Mouse (Mus musculus) neural tube, embryonic 10.5 days (tissue): Measurements from ENCODE around the gene Olfr524.

ENCODE experiments used
- DNase-seq: peaks from one replicate; pipeline ENCODE4 v3.0.0-alpha.2; 2017; ENCODE audit warnings: low spot score; ENCODE audit errors: extremely low spot score

The Olfr524 gene

GRCm38 (mm10) chr7:140205864-140206263 lies at the start of gene Olfr524:
Olfr524 (minus strand) TSS chr7:140205964.
- no peak for DNase-seq

GRCm38 (mm10) chr7:140253780-140254299 lies 48.1 kb upstream of the Olfr524 start:
- DNase-seq, result no peak

- no peak for DNase-seq
These were observed 41.5 kb upstream of the Olfr524 start, which contains the start of gene 5830411N06Rik for GRCm38 (mm10) chr7:140247216-140247615. 5830411N06Rik (plus strand) TSS chr7:140247284.

GRCm38 (mm10) chr7:140233696-140234095 lies 27.9 kb upstream of the Olfr524 start:
- DNase-seq, result no peak

GRCm38 (mm10) chr7:140231026-140231425 lies 25.3 kb upstream of the Olfr524 start:
- no peak for DNase-seq

GRCm38 (mm10) chr7:140228476-140228875 lies 22.7 kb upstream of the Olfr524 start:
- DNase-seq, result no peak

GRCm38 (mm10) chr7:140224209-140224608 lies 18.4 kb upstream of the Olfr524 start:
- no peak for DNase-seq

GRCm38 (mm10) chr7:140220375-140220774 lies 14.6 kb upstream of the Olfr524 start:
- DNase-seq, result no peak

- DNase-seq, result no peak
These were observed 13.5 kb upstream of the Olfr524 start for GRCm38 (mm10) chr7:140219268-140219667.

GRCm38 (mm10) chr7:140217967-140218366 lies 12.2 kb upstream of the Olfr524 start, which contains the start of gene Cd163l1:
Cd163l1 (plus strand) TSS chr7:140218267.
- no peak for DNase-seq

GRCm38 (mm10) chr7:140213841-140214240 lies 8.1 kb upstream of the Olfr524 start:
- DNase-seq, result no peak

GRCm38 (mm10) chr7:140208677-140209076 lies 2.9 kb upstream of the Olfr524 start:
- no peak for DNase-seq

- DNase-seq, result no peak
These were observed 2.4 kb upstream of the Olfr524 start for GRCm38 (mm10) chr7:140208153-140208552.

- DNase-seq, result no peak
These were observed 1.1 kb upstream of the Olfr524 start for GRCm38 (mm10) chr7:140206904-140207303.

GRCm38 (mm10) chr7:140201090-140201489 lies 4.7 kb downstream of the Olfr524 start:
- DNase-seq, result no peak

- DNase-seq, result no peak
These were observed 9.8 kb downstream of the Olfr524 start for GRCm38 (mm10) chr7:140196002-140196401.

GRCm38 (mm10) chr7:140194031-140194430 lies 11.7 kb downstream of the Olfr524 start:
- no peak for DNase-seq

- DNase-seq, result no peak
These were observed 12.9 kb downstream of the Olfr524 start for GRCm38 (mm10) chr7:140192851-140193250.

GRCm38 (mm10) chr7:140192445-140192844 lies 13.3 kb downstream of the Olfr524 start:
- no peak for DNase-seq

- no peak for DNase-seq
These were observed 15.3 kb downstream of the Olfr524 start for GRCm38 (mm10) chr7:140190435-140190834.

GRCm38 (mm10) chr7:140188391-140189328 lies 17.1 kb downstream of the Olfr524 start:
- no peak for DNase-seq

- no peak for DNase-seq
These were observed 17.9 kb downstream of the Olfr524 start for GRCm38 (mm10) chr7:140187721-140188390.
